Mouse (Mus musculus) forebrain, embryonic 13.5 days (tissue): ENCODE results near the gene Naif1. TPM values are rescaled to one million over a fixed set of nuclear protein-coding genes. Genes with fewer than 3 reads are reported as not detected.
A peak's percentile ranks its signal among the peaks of the same experiment; 100 is the strongest.

Experiments
- ATAC-seq: fragments of 200-750 bp; cut with Nextera tagmentation; 2 replicates; pipeline ENCODE4 v1.8.0; 2017
- H3K27ac ChIP-seq: fragments of 300-500 bp; sonication (generic); 2 replicates; pipeline ENCODE4 v1.5.1; 2015; ENCODE audit warnings: inconsistent platforms, mild to moderate bottlenecking, moderate library complexity
- H3K27me3 ChIP-seq: fragments of 300-500 bp; sonication (generic); 2 replicates; pipeline ENCODE4 v1.6.1; 2015; ENCODE audit warnings: mild to moderate bottlenecking, inconsistent platforms
- H3K36me3 ChIP-seq: fragments of 300-500 bp; sonication (generic); 2 replicates; pipeline ENCODE4 v1.6.1; 2015; ENCODE audit warnings: mild to moderate bottlenecking, inconsistent platforms; ENCODE audit not compliant: poor library complexity, severe bottlenecking
- H3K4me1 ChIP-seq: fragments of 300-500 bp; sonication (generic); 2 replicates; pipeline ENCODE4 v1.6.1; 2015; ENCODE audit warnings: inconsistent platforms
- H3K4me2 ChIP-seq: fragments of 300-500 bp; sonication (generic); 2 replicates; pipeline ENCODE4 v1.6.1; 2015; ENCODE audit warnings: inconsistent platforms, mild to moderate bottlenecking, moderate library complexity
- H3K4me3 ChIP-seq: fragments of 300-500 bp; sonication (generic); 2 replicates; pipeline ENCODE4 v1.5.1; 2015; ENCODE audit warnings: mild to moderate bottlenecking, inconsistent platforms
- H3K9ac ChIP-seq: fragments of 300-500 bp; sonication (generic); 2 replicates; pipeline ENCODE4 v1.6.1; 2015; ENCODE audit warnings: mild to moderate bottlenecking, inconsistent platforms
- H3K9me3 ChIP-seq: fragments of 300-500 bp; sonication (generic); replicated peaks from 2 replicates; pipeline ENCODE4 v1.6.1; 2016; ENCODE audit warnings: inconsistent platforms
- WGBS: fragments of 180-500 bp; shearing (Covaris S2); methylation state at CpG from one replicate; pipeline ENCODE4 v1.1.7; 2015; 5-methylcytosine and 5-hydroxymethylcytosine counted together
- polyA plus RNA-seq: library from polyadenylated mRNA; unstranded; fragments of >200 nt; fragmentation: Nextera tagmentation; extraction: Ambion mirVana; gene quantifications from 2 replicates; pipeline ENCODE4 v1.2.1, GENCODE M21; 2015

Naif1 gene
- polyA plus RNA-seq, 1 experiment from 2014 or later = 5.4 TPM

DNA sequence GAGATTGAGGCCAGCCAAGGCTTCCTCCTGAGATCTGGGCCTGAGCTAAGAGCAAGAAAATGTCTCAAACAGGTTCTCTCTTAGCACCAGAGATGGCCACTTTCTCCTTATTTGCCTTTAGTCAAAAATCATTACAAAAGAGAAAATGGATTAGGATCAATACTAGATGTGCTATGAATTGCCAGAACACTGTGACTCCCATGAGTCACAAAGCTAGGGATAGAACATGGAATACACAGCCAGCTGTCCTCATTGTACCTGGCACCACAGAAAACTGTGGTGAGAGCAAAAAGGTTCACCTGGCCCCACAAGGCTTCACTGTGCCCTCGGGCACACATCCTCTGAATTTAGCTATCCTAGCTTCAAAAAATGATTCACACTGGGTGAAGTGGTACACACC lies 1.8 kb upstream of the Naif1 start:
- H3K4me1 ChIP-seq = peaks cover 49% of the 10 kb centered on the region
- 85% methylated on average over 1 of the region's 1 CpGs for WGBS
- ATAC-seq = no peak

GRCm38 (mm10) chr2:32450881-32451844 lies 906 bp downstream of the Naif1 start, which contains the start of gene Slc25a25:
Gene Slc25a25, minus strand, starts transcription at chr2:32451445.
- H3K9me3 ChIP-seq = no peaks in the 10 kb centered on the region
- H3K4me1 ChIP-seq = peaks cover 59% of the 10 kb centered on the region
- no peaks in the 10 kb centered on the region for H3K27me3 ChIP-seq
- peak within 1 kb of the TSS; percentile 83 for H3K9ac ChIP-seq
- under 1% methylated on average over 96 of the region's 103 CpGs for WGBS
- peaks cover 15% of the 10 kb centered on the region for H3K36me3 ChIP-seq
- peak within 1 kb of the TSS; percentile 96 for H3K27ac ChIP-seq
- peak within 1 kb of the TSS; percentile 69 for H3K4me3 ChIP-seq
- peak within 1 kb of the TSS; percentile 84 for H3K4me2 ChIP-seq
- peak; percentile 90 for ATAC-seq

More for the DNA sequence above, 1.8 kb upstream of the Naif1 start:
- Histone ChIP-seq H3K4me2 (no peak overlapping the region), H3K9me3 (no peaks in the 10 kb centered on the region), H3K27me3 (no peaks in the 10 kb centered on the region), H3K4me3 (no peak overlapping the region), H3K27ac (no peak overlapping the region), H3K36me3 (0 out of 2 replicates have a peak, but pooled peaks cover 7% of the 10 kb centered on the region), H3K9ac (0 out of 2 replicates have a peak overlapping the region, but pooled peaks have one; percentile 35)

DNA sequence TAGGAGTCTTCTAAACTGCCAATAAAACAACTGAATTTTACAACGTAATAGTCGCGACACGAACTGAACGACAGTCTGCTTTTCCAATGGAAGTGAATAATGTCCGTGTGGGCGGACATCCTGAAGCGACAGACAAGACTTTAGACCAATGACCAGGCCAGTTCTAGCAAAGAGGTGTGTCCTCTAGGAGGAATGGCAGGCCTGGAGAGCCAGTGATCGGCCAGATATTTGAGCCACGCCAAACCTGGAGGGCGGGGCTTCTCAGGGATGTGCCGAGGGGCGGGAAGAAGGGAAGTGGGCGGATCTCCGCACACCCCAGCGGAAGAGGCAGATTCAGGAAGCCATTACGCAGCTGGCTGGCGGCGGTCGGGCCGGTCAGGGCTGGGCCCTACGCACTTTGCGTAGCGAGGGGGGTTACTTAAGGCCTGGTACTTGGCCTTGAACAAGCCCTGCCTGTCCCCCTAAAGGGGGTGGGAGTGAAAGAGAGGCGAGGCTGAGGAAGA lies 1.7 kb downstream of the Naif1 start:
- Histone ChIP-seq H3K4me2 (peak overlapping the region; percentile 84), H3K27me3 (no peaks in the 10 kb centered on the region), H3K36me3 (peaks cover 21% of the 10 kb centered on the region), H3K4me3 (peak overlapping the region; percentile 69), H3K9ac (peak overlapping the region; percentile 58), H3K9me3 (no peaks in the 10 kb centered on the region), H3K4me1 (peaks cover 58% of the 10 kb centered on the region), H3K27ac (peak overlapping the region; percentile 96)
- WGBS = under 1% methylated on average over 25 of the region's 25 CpGs
- peak; percentile 96 for ATAC-seq

DNA sequence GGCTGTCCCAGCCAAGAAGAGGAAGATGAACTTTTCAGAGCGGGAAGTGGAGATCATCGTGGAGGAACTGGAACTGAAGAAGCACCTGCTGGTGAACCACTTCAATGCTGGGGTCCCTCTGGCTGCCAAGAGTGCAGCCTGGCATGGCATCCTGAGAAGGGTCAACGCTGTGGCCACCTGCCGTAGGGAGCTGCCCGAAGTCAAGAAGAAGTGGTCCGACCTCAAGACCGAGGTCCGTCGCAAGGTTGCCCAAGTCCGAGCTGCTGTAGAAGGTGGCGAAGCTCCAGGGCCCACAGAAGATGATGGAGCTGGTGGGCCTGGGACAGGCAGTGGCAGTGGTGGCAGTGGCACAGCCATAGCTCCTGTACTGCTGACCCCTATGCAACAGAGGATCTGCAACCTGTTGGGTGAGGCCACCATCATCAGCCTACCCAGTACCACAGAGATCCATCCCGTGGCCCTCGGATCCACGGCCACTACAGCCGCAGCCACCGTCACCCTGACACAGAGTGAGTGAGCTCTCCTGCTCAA lies 2.2 kb downstream of the Naif1 start:
- H3K4me2 ChIP-seq = peak overlapping the region; percentile 84
- 94% methylated on average over 16 of the region's 16 CpGs for WGBS
- no peak for ATAC-seq

DNA sequence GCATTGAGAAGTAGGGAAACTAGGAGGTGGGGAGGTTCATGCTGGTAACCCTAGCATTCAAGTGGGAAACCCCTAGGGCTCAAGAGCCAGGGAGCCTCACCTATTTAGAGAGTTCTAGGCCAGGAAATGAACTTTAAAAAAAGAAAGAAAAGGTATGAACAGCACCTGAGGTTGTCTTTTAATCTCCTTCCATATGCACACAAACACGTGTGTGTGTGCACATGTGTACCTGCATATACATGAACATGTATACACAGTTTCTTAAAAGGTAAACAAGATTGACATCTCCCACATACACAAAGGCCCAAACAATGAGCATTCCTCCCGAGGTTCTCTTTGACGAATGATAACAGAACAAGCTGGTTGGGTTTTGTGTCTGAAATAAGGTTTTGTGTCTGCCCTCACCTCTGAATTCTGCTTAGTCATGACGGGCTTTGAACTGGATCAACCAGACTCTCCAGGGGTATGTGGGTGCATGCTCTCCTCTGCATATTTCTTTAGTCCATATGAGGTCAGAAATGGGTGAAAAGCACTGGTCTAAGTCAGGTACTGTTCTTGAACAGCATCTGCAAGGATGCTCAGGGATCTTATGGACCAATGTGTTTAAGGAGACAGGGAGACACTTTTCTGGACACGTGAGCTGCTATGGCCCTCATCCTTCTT lies 3.5 kb downstream of the Naif1 start:
- ATAC-seq = no peak
- no peak overlapping the region for H3K4me3 ChIP-seq
- no peak overlapping the region for H3K4me2 ChIP-seq
- no peaks in the 10 kb centered on the region for H3K27me3 ChIP-seq
- H3K27ac ChIP-seq = no peak overlapping the region
- peaks cover 21% of the 10 kb centered on the region for H3K36me3 ChIP-seq
- peaks cover 43% of the 10 kb centered on the region for H3K4me1 ChIP-seq
- H3K9me3 ChIP-seq = no peaks in the 10 kb centered on the region
- WGBS = 82% methylated on average over 5 of the region's 5 CpGs
- H3K9ac ChIP-seq = no peak overlapping the region

More for the DNA sequence above, 2.2 kb downstream of the Naif1 start:
- peak overlapping the region; percentile 41; the same call in 1 of the 2 replicates for H3K9ac ChIP-seq
- H3K4me3 ChIP-seq = peak overlapping the region; percentile 69
- H3K27me3 ChIP-seq = no peaks in the 10 kb centered on the region
- peaks cover 21% of the 10 kb centered on the region for H3K36me3 ChIP-seq
- peaks cover 52% of the 10 kb centered on the region for H3K4me1 ChIP-seq
- H3K9me3 ChIP-seq = no peaks in the 10 kb centered on the region
- H3K27ac ChIP-seq = peak overlapping the region; percentile 41

- Histone ChIP-seq H3K36me3 (peaks cover 21% of the 10 kb centered on the region), H3K4me2 (no peak overlapping the region), H3K4me1 (peaks cover 37% of the 10 kb centered on the region), H3K27me3 (no peaks in the 10 kb centered on the region), H3K9me3 (no peaks in the 10 kb centered on the region), H3K27ac (no peak overlapping the region), H3K4me3 (no peak overlapping the region), H3K9ac (no peak overlapping the region)
- WGBS = 86% methylated on average over 10 of the region's 10 CpGs
- no peak for ATAC-seq
Measured at GRCm38 (mm10) chr2:32454633-32455032, 4.4 kb downstream of the Naif1 start.

GRCm38 (mm10) chr2:32455101-32455500 lies 4.8 kb downstream of the Naif1 start:
- Histone ChIP-seq H3K36me3 (peaks cover 21% of the 10 kb centered on the region), H3K4me3 (no peak overlapping the region), H3K4me2 (no peak overlapping the region), H3K4me1 (peaks cover 33% of the 10 kb centered on the region), H3K9ac (no peak overlapping the region), H3K27ac (no peak overlapping the region), H3K9me3 (no peaks in the 10 kb centered on the region), H3K27me3 (no peaks in the 10 kb centered on the region)
- 94% methylated on average over 8 of the region's 8 CpGs for WGBS
- ATAC-seq = no peak

DNA sequence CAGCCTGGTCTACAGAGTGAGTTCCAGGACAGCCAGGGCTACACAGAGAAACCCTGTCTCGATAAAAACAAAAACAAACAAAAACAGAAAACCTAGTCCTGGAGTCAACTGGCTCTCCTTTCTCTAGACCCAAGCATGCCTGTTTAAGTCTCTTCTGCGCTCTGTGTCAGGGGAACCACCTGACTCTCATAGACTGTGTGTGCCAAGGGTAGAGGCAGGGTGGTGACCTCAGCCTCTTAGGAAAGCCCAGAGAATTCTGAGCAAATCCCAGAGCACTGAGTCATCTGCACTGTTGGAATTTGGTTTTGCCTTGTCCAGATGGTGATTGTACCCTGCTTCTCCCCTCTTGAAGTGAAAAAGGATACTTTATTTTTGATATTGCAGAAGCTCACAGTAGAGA lies 8.0 kb downstream of the Naif1 start:
- Histone ChIP-seq H3K4me3 (no peak overlapping the region), H3K9ac (no peak overlapping the region), H3K36me3 (peaks cover 21% of the 10 kb centered on the region), H3K27ac (no peak overlapping the region), H3K4me2 (no peak overlapping the region), H3K9me3 (no peaks in the 10 kb centered on the region), H3K27me3 (no peaks in the 10 kb centered on the region), H3K4me1 (peaks cover 12% of the 10 kb centered on the region)
- 81% methylated on average over 2 of the region's 2 CpGs for WGBS
- no peak for ATAC-seq

DNA sequence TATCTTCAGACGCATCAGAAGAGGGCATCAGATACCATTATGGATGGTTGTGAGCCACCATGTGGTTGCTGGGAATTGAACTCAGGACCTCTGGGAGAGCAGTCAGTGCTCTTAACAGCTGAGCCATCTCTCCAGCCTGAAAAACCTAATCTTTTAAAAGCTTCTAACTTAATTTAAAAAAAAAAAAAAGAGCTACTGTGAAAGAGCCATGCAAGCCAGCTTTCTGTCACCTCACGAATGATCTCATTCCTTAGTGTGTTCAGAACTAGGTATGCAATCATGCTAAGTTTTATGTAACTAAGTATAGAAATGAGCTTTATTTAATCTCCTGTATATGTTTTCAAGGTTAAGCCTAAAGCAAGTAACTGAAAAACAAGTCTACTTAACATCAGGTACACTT lies 9.4 kb downstream of the Naif1 start:
- Histone ChIP-seq H3K27ac (no peak overlapping the region), H3K9ac (no peak overlapping the region), H3K27me3 (no peaks in the 10 kb centered on the region), H3K4me3 (no peak overlapping the region), H3K4me2 (no peak overlapping the region), H3K4me1 (no peaks in the 10 kb centered on the region), H3K36me3 (peaks cover 21% of the 10 kb centered on the region), H3K9me3 (no peaks in the 10 kb centered on the region)
- no peak for ATAC-seq
- 95% methylated on average over 2 of the region's 2 CpGs for WGBS

- no peaks in the 10 kb centered on the region for H3K9me3 ChIP-seq
- 71% methylated on average over 2 of the region's 2 CpGs for WGBS
- H3K4me3 ChIP-seq = no peak overlapping the region
- no peak overlapping the region for H3K27ac ChIP-seq
- H3K27me3 ChIP-seq = no peaks in the 10 kb centered on the region
- H3K4me2 ChIP-seq = no peak overlapping the region
- no peak for ATAC-seq
- no peaks in the 10 kb centered on the region for H3K4me1 ChIP-seq
- H3K9ac ChIP-seq = no peak overlapping the region
- no peaks in the 10 kb centered on the region for H3K36me3 ChIP-seq
Measured at GRCm38 (mm10) chr2:32463773-32464172, 13.5 kb downstream of the Naif1 start.

GRCm38 (mm10) chr2:32464212-32464891 lies 14.1 kb downstream of the Naif1 start:
- WGBS = 82% methylated on average over 6 of the region's 6 CpGs

More at GRCm38 (mm10) chr2:32464212-32464891, 14.1 kb downstream of the Naif1 start:
- Histone ChIP-seq H3K27ac (no peak overlapping the region), H3K4me1 (no peaks in the 10 kb centered on the region), H3K4me3 (no peak overlapping the region), H3K9me3 (no peaks in the 10 kb centered on the region), H3K9ac (no peak overlapping the region), H3K27me3 (no peaks in the 10 kb centered on the region), H3K36me3 (no peaks in the 10 kb centered on the region), H3K4me2 (no peak overlapping the region)
- no peak for ATAC-seq
